Mouse (Mus musculus) myocyte (in vitro differentiated cells): ENCODE results near the gene Syn2. TPM values are rescaled to one million over a fixed set of nuclear protein-coding genes. Genes with fewer than 3 reads are reported as not detected.
A peak's percentile ranks its signal among the peaks of the same experiment; 100 is the strongest.

Source experiments
- H3K27me3 ChIP-seq: one replicate; pipeline ENCODE4 v1.6.1; 2011; ENCODE audit not compliant: control insufficient read depth, insufficient read depth, insufficient read length
- H3K36me3 ChIP-seq: one replicate; pipeline ENCODE4 v1.6.1; 2011; ENCODE audit not compliant: control insufficient read depth, insufficient read depth
- H3K4me2 ChIP-seq: one replicate; pipeline ENCODE4 v1.6.1; 2011; ENCODE audit warnings: low read depth, control low read depth
- H3K4me3 ChIP-seq: one replicate; pipeline ENCODE4 v1.5.1; 2011; ENCODE audit warnings: mild to moderate bottlenecking, control low read depth, moderate library complexity
- H3K79me2 ChIP-seq: one replicate; pipeline ENCODE4 v1.6.1; 2011; ENCODE audit not compliant: control insufficient read depth, insufficient read depth
- H3ac ChIP-seq: one replicate; pipeline ENCODE4 v1.6.1; 2011; ENCODE audit not compliant: control insufficient read depth, insufficient read length
- CEBPB ChIP-seq: IDR thresholded peaks from 2 replicates; pipeline ENCODE4 v1.6.1; 2011; ENCODE audit warnings: mild to moderate bottlenecking, moderate library complexity; ENCODE audit not compliant: poor library complexity, insufficient read depth, severe bottlenecking
- E2F4 ChIP-seq: IDR thresholded peaks from one replicate; pipeline ENCODE4 v1.6.1; 2011; ENCODE audit warnings: mild to moderate bottlenecking, control low read depth, moderate library complexity; ENCODE audit not compliant: insufficient read depth
- MYOD1 ChIP-seq, 3 experiments: IDR thresholded peaks; one replicate each; pipeline ENCODE4 v1.6.1; 2011; ENCODE audit warnings: control low read depth in 2 of 3, low read depth in 2 of 3, mild to moderate bottlenecking in 2 of 3, moderate library complexity in 1 of 3; ENCODE audit not compliant: insufficient read length in 2 of 3, control insufficient read depth in 1 of 3
- MYOG ChIP-seq, 3 experiments: IDR thresholded peaks; one replicate each; pipeline ENCODE4 v1.6.1; 2011; ENCODE audit warnings: control low read depth in 2 of 3, low read depth in 2 of 3, mild to moderate bottlenecking in 2 of 3; ENCODE audit not compliant: insufficient read length in 2 of 3, control insufficient read depth in 1 of 3, insufficient read depth in 1 of 3
- POLR2A ChIP-seq: IDR thresholded peaks from one replicate; pipeline ENCODE4 v1.6.1; 2011; ENCODE audit warnings: low read depth, mild to moderate bottlenecking, control low read depth, moderate library complexity; ENCODE audit not compliant: insufficient read length
- POLR2AphosphoS2 ChIP-seq: IDR thresholded peaks from one replicate; pipeline ENCODE4 v1.6.1; 2011; ENCODE audit warnings: low read depth, control low read depth; ENCODE audit not compliant: insufficient read length
- REST ChIP-seq: IDR thresholded peaks from one replicate; pipeline ENCODE4 v1.6.1; 2011; ENCODE audit warnings: mild to moderate bottlenecking, control low read depth, moderate library complexity; ENCODE audit not compliant: insufficient read depth, insufficient read length
- SRF ChIP-seq: IDR thresholded peaks from one replicate; pipeline ENCODE4 v1.6.1; 2011; ENCODE audit warnings: low read depth; ENCODE audit not compliant: control insufficient read depth, insufficient read length
- TCF12 ChIP-seq: IDR thresholded peaks from one replicate; pipeline ENCODE4 v1.6.1; 2011; ENCODE audit warnings: mild to moderate bottlenecking, control low read depth; ENCODE audit not compliant: poor library complexity, insufficient read depth, severe bottlenecking
- TCF3 ChIP-seq: IDR thresholded peaks from one replicate; pipeline ENCODE4 v1.6.1; 2011; ENCODE audit warnings: low read depth, control low read depth; ENCODE audit not compliant: insufficient read length
- USF1 ChIP-seq: IDR thresholded peaks from one replicate; pipeline ENCODE4 v1.6.1; 2011; ENCODE audit warnings: low read depth, mild to moderate bottlenecking, control low read depth, moderate library complexity
- polyA plus RNA-seq: library from polyadenylated mRNA; unstranded; fragments of >200 nt; fragmentation: generic; extraction: Trizol; gene quantifications from one replicate; pipeline ENCODE4 v1.2.1, GENCODE M21; 2012; ENCODE audit warnings: missing spikeins

Gene Syn2
- polyA plus RNA-seq, 1 experiment, result 0.30 TPM

GRCm38 (mm10) chr6:115313910-115314309 lies 179.2 kb downstream of the Syn2 start:
- H3K4me2 ChIP-seq, result no peak overlapping the region
- TF ChIP-seq POLR2AphosphoS2 (no peak), TCF12 (no peak), POLR2A (no peak), SRF (no peak), REST (no peak)
- no peak overlapping the region for H3ac ChIP-seq
- H3K36me3 ChIP-seq, result no peaks in the 10 kb centered on the region
- H3K27me3 ChIP-seq, result no peaks in the 10 kb centered on the region
- no peak overlapping the region for H3K4me3 ChIP-seq
- H3K79me2 ChIP-seq, result no peaks in the 10 kb centered on the region

- H3K27me3 ChIP-seq, result no peaks in the 10 kb centered on the region
- TF ChIP-seq REST (no peak), MYOD1 (IDR thresholded peaks at IDR 0.05; ENCODE audit: control insufficient read depth in 1 of 3, insufficient read length in 2 of 3, low read depth in 2 of 3) (peak in 1 of 3 experiments; percentile 9), CEBPB (peak; percentile 93), POLR2AphosphoS2 (no peak)
- H3K4me3 ChIP-seq, result no peak overlapping the region
- no peak overlapping the region for H3ac ChIP-seq
- H3K36me3 ChIP-seq, result no peaks in the 10 kb centered on the region
- H3K79me2 ChIP-seq, result no peaks in the 10 kb centered on the region
- peak overlapping the region; percentile 72 for H3K4me2 ChIP-seq
These were observed 181.1 kb downstream of the Syn2 start for GRCm38 (mm10) chr6:115315770-115316169.

- H3K36me3 ChIP-seq, result no peaks in the 10 kb centered on the region
- no peaks in the 10 kb centered on the region for H3K79me2 ChIP-seq
- H3K27me3 ChIP-seq, result no peaks in the 10 kb centered on the region
- peak; percentile 84 for TF ChIP-seq USF1
- no peak for TF ChIP-seq E2F4
- no peak for TF ChIP-seq MYOD1 (IDR thresholded peaks at IDR 0.05; ENCODE audit: control insufficient read depth in 1 of 3, insufficient read length in 2 of 3, low read depth in 2 of 3)
- no peak overlapping the region for H3ac ChIP-seq
- no peak overlapping the region for H3K4me3 ChIP-seq
- H3K4me2 ChIP-seq, result peak overlapping the region; percentile 72
These were observed 182.1 kb downstream of the Syn2 start for GRCm38 (mm10) chr6:115316811-115317221.

GRCm38 (mm10) chr6:115318811-115319210 lies 184.1 kb downstream of the Syn2 start:
- H3K79me2 ChIP-seq, result no peaks in the 10 kb centered on the region
- H3K4me2 ChIP-seq, result no peak overlapping the region
- H3ac ChIP-seq, result no peak overlapping the region
- H3K27me3 ChIP-seq, result no peaks in the 10 kb centered on the region
- TF ChIP-seq POLR2AphosphoS2, result no peak
- TF ChIP-seq TCF3, result no peak
- no peak for TF ChIP-seq E2F4
- no peak for TF ChIP-seq CEBPB
- no peak for TF ChIP-seq USF1
- no peak for TF ChIP-seq POLR2A
- TF ChIP-seq MYOG (IDR thresholded peaks at IDR 0.05; ENCODE audit: control insufficient read depth in 1 of 3, insufficient read depth in 1 of 3, insufficient read length in 2 of 3, low read depth in 2 of 3), result no peak
- no peak for TF ChIP-seq REST
- no peaks in the 10 kb centered on the region for H3K36me3 ChIP-seq
- H3K4me3 ChIP-seq, result no peak overlapping the region

GRCm38 (mm10) chr6:115319686-115320085 lies 185.0 kb downstream of the Syn2 start:
- no peak for TF ChIP-seq CEBPB
- no peak for TF ChIP-seq MYOD1 (IDR thresholded peaks at IDR 0.05; ENCODE audit: control insufficient read depth in 1 of 3, insufficient read length in 2 of 3, low read depth in 2 of 3)
- no peak for TF ChIP-seq SRF
- no peak for TF ChIP-seq POLR2A
- Histone ChIP-seq H3K36me3 (no peaks in the 10 kb centered on the region), H3K4me3 (no peak overlapping the region), H3ac (no peak overlapping the region), H3K79me2 (no peaks in the 10 kb centered on the region), H3K27me3 (no peaks in the 10 kb centered on the region), H3K4me2 (no peak overlapping the region)

- H3K27me3 ChIP-seq, result no peaks in the 10 kb centered on the region
- H3K36me3 ChIP-seq, result no peaks in the 10 kb centered on the region
- no peak overlapping the region for H3K4me3 ChIP-seq
- no peaks in the 10 kb centered on the region for H3K79me2 ChIP-seq
- no peak for TF ChIP-seq SRF
- TF ChIP-seq USF1, result no peak
- TF ChIP-seq MYOG (IDR thresholded peaks at IDR 0.05; ENCODE audit: control insufficient read depth in 1 of 3, insufficient read depth in 1 of 3, insufficient read length in 2 of 3, low read depth in 2 of 3), result no peak
- no peak for TF ChIP-seq REST
- no peak overlapping the region for H3K4me2 ChIP-seq
- no peak overlapping the region for H3ac ChIP-seq
These were observed 186.4 kb downstream of the Syn2 start for GRCm38 (mm10) chr6:115320927-115321714.
